Mouse (Mus musculus) kidney, adult 2 months (tissue): ENCODE data around the gene Piwil1.

ENCODE experiments used
- CTCF ChIP-seq: fragments of 200-500 bp; conservative IDR thresholded peaks from 2 replicates; pipeline ENCODE4 v1.5.1; 2011; ENCODE audit warnings: low read depth, mild to moderate bottlenecking, control low read depth, low read length, moderate library complexity, mixed read lengths; ENCODE audit not compliant: insufficient read depth, insufficient read length
- POLR2A ChIP-seq: fragments of 200-500 bp; IDR thresholded peaks from one replicate; pipeline ENCODE4 v1.6.1; 2011; ENCODE audit warnings: low read depth, low read length, control low read depth

- TF ChIP-seq CTCF (peak; percentile 32; the same call in 1 of the 2 replicates), POLR2A (no peak)
Measured at GRCm38 (mm10) chr5:128665045-128665444, 37.3 kb upstream of the Piwil1 start.
